Mouse (Mus musculus): ENCODE measurements at regions not wholly inside any gene's neighbourhood (a gene's known extent, or its start where the extent isn't known, plus 50 kb on each side); places are given as distances from the start of the nearest gene placed in this dataset.
A peak's percentile ranks its signal among the peaks of the same experiment; 100 is the strongest.

DNA sequence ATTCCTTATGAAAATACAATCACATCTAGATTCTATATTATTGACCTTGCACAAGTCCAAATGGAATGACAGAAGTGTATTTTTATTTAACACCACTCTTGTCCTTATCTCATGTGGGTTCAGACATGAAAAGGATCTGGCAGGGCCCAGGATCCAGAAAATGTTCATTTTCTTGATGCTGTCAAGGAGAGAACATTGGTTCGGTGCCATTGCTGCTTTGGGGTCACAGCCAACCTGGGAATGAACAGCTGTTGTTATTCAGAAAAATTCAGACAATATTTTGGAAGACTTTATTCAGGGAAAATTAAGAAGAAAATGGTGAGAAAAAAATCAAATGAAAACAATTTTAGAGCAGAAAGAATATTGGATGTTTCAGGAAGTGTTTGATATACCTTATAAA lies 590.0 kb downstream of the Iqcm start:
- no peaks in the 10 kb centered on the region for H3K4me1 ChIP-seq (ENCODE audit: control insufficient read depth, insufficient read depth, low read length)
- no peak overlapping the region for H3K4me3 ChIP-seq (ENCODE audit: insufficient read depth, low read length)
- TF ChIP-seq POLR2A (IDR thresholded peaks at IDR 0.05; ENCODE audit: extremely low read depth, insufficient read depth, low read length) (no peak), CTCF (IDR thresholded peaks at IDR 0.05; ENCODE audit: extremely low read depth, insufficient read depth, low read length) (no peak)
- H3K27ac ChIP-seq (ENCODE audit: insufficient read depth, low read length), result no peak overlapping the region

DNA sequence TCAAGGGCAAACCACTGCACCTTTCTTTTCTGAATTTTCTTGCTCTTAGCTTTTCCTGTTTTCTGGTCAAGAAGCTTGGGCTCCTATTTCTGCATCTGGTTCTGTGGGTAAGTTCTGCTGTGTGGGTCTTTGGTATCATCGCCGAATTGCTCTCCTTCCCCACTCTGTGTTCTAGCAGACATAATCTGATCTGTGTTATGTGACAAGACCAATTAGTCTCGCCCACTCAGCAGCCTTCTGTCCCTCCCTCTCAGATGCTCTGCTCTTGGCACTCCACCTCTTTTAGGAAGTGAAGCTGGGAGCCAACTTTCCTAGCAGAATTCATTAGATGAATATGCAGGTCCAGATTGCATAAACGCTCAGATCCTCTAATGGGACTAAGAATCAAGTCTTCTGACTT lies 603.5 kb downstream of the Iqcm start:
- Histone ChIP-seq H3K4me3 (ENCODE audit: insufficient read depth, low read length) (no peak overlapping the region), H3K4me1 (ENCODE audit: control insufficient read depth, insufficient read depth, low read length) (no peaks in the 10 kb centered on the region; the same call in 1 of the 2 replicates), H3K27ac (ENCODE audit: insufficient read depth, low read length) (no peak overlapping the region)
- TF ChIP-seq POLR2A (IDR thresholded peaks at IDR 0.05; ENCODE audit: extremely low read depth, insufficient read depth, low read length) (no peak), CTCF (IDR thresholded peaks at IDR 0.05; ENCODE audit: extremely low read depth, insufficient read depth, low read length) (no peak)

DNA sequence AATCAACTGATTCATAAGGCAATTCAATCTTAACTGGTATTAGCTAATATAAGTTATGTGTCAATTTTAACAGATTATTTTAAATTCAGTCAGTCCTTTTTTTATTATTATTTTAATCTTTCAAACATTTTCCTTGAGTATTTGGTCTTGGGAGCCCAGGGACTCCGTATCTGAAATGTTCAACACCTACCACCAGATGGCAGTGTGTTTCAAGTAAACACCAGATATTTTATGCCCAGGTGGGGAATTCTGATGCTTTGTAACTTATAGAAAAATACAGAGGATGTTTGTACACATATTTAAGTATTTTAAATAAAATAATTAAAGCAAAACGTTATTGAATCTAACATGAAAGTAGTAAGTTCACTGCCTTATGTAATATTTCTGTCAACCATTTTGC lies 619.2 kb downstream of the Iqcm start:
- TF ChIP-seq POLR2A (IDR thresholded peaks at IDR 0.05; ENCODE audit: extremely low read depth, insufficient read depth, low read length) (no peak), CTCF (IDR thresholded peaks at IDR 0.05; ENCODE audit: extremely low read depth, insufficient read depth, low read length) (peak; percentile 23; the same call in 1 of the 2 replicates)
- H3K27ac ChIP-seq (ENCODE audit: insufficient read depth, low read length), result no peak overlapping the region
- H3K4me3 ChIP-seq (ENCODE audit: insufficient read depth, low read length), result no peak overlapping the region

DNA sequence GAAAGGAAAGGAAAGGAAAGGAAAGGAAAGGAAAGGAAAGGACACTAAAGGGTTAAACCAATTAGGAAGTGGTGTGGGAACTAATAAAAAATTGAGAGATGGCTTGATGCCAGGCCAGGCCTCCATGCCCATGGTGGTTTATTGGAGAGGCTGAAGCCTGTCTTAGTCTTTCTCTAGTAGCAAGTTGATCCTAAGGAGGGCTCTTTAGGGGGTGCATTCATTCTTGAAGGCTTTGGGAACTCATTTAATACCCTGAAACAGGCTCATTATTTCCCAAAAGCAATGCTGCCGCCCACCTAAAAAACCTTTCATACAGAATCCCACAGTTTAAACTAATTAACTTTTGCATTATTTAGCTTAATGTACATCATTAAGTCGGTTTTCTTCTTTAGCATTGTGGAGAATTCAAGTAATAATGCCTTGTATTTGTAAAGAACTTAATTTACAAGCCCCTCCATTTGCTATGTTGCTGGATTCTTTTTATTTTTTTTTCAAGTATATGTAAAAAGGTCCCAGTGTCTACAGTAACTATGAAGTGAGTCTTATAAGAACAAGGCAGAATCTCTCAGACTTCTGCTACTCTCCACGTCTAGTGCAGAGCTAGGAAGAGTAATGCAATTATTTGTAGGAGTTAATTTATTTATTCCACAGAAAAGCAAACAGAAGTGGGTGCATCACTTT lies 624.3 kb downstream of the Iqcm start:
- no peak for TF ChIP-seq POLR2A (IDR thresholded peaks at IDR 0.05; ENCODE audit: extremely low read depth, insufficient read depth, low read length)
- TF ChIP-seq CTCF (IDR thresholded peaks at IDR 0.05; ENCODE audit: extremely low read depth, insufficient read depth, low read length), result no peak
- Histone ChIP-seq H3K4me1 (ENCODE audit: control insufficient read depth, insufficient read depth, low read length) (no peaks in the 10 kb centered on the region), H3K27ac (ENCODE audit: insufficient read depth, low read length) (no peak overlapping the region), H3K4me3 (ENCODE audit: insufficient read depth, low read length) (no peak overlapping the region)

More for the DNA sequence above, 619.2 kb downstream of the Iqcm start:
- H3K4me1 ChIP-seq (ENCODE audit: control insufficient read depth, insufficient read depth, low read length), result no peaks in the 10 kb centered on the region

DNA sequence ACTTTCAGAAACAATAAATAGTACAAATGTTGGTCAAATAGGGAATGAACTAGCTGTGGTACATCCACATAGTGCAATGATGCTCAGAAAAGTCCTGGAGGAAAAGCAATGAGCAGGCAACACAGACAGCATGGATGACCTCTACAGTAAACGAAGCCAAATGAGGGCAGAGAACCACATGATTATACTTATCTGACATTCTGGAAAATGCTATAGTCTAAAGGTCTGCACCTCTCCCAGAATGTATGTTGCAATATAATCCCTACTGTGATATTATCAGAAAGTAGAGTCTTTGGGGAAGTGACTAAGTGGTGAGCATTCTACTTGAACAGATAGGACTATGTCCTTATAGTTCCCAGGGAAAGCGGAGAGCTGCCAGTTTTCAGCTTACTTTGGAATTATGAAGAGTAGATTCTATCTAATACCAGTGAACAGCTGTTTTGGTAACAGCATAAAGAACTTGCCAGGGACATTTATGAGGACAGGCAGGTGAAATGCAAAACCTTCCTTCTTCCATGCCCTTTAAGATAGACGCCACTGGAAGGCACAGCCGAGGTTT lies 672.2 kb downstream of the Iqcm start:
- H3K4me1 ChIP-seq (ENCODE audit: control insufficient read depth, insufficient read depth, low read length), result no peaks in the 10 kb centered on the region
- TF ChIP-seq POLR2A (IDR thresholded peaks at IDR 0.05; ENCODE audit: extremely low read depth, insufficient read depth, low read length) (no peak), CTCF (IDR thresholded peaks at IDR 0.05; ENCODE audit: extremely low read depth, insufficient read depth, low read length) (no peak)
- no peak overlapping the region for H3K27ac ChIP-seq (ENCODE audit: insufficient read depth, low read length)
- no peak overlapping the region for H3K4me3 ChIP-seq (ENCODE audit: insufficient read depth, low read length)

DNA sequence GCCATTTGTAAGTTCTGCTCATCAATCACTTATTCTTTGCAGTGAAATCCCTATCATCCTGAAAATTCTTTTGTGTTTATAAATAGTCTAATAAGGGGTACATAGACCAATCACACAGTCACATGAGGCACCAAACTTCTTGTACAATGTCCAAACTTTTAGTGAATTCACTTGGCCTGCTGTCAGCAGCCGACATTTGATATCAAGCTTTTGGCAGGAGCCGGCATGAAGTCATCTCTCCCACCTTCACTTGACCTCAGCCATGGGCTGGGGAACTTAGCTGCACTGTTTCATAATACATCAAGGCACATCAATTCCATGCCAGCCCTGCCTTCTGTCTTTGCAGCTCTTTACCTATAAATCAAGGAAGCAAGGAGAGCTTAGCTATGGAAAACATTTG lies 679.0 kb downstream of the Iqcm start:
- Histone ChIP-seq H3K4me1 (ENCODE audit: control insufficient read depth, insufficient read depth, low read length) (no peaks in the 10 kb centered on the region), H3K27ac (ENCODE audit: insufficient read depth, low read length) (no peak overlapping the region), H3K4me3 (ENCODE audit: insufficient read depth, low read length) (no peak overlapping the region)
- TF ChIP-seq CTCF (IDR thresholded peaks at IDR 0.05; ENCODE audit: extremely low read depth, insufficient read depth, low read length), result no peak
- no peak for TF ChIP-seq POLR2A (IDR thresholded peaks at IDR 0.05; ENCODE audit: extremely low read depth, insufficient read depth, low read length)

DNA sequence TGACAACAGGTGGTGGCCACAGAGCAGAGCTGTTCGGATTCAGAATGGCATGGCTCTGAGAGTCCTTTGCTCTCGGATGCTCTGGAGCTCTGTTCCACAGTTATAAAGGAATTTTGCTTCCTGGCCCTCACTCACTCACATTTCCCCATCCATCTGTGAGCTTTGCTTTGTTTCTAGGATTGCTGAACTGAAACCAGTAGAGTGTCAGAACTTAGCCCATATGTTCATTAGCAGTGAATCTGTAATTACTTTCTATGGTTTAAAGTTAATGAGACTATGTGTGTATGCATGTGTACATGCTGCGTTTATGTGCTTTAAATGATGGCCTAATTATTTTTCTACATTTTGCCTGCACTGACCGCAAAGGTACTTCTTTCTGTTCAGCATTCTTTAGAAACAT lies 688.7 kb downstream of the Iqcm start:
- Histone ChIP-seq H3K4me3 (ENCODE audit: insufficient read depth, low read length) (no peak overlapping the region), H3K27ac (ENCODE audit: insufficient read depth, low read length) (no peak overlapping the region), H3K4me1 (ENCODE audit: control insufficient read depth, insufficient read depth, low read length) (no peaks in the 10 kb centered on the region)
- TF ChIP-seq POLR2A (IDR thresholded peaks at IDR 0.05; ENCODE audit: extremely low read depth, insufficient read depth, low read length) (no peak), CTCF (IDR thresholded peaks at IDR 0.05; ENCODE audit: extremely low read depth, insufficient read depth, low read length) (no peak)

DNA sequence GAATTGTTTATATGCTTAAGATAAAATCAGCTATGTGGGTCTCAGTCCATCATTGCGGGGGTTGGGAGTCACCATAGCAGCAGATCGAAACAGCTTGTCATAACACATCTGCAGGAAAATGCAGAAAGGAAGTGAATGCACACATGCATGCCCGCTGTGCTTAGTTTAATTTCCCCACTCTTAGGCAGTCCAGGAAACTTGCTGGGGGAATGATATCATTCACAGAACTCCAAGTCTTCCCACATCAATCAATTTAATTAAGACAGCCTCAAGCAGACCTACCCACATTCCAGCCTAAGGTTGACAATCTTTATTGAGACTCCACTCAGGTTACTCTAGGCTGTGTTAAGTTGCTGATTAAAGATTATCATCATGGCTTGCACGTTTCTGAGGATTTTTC lies 700.2 kb downstream of the Iqcm start:
- Histone ChIP-seq H3K4me3 (ENCODE audit: insufficient read depth, low read length) (no peak overlapping the region), H3K4me1 (ENCODE audit: control insufficient read depth, insufficient read depth, low read length) (no peaks in the 10 kb centered on the region), H3K27ac (ENCODE audit: insufficient read depth, low read length) (no peak overlapping the region)
- no peak for TF ChIP-seq CTCF (IDR thresholded peaks at IDR 0.05; ENCODE audit: extremely low read depth, insufficient read depth, low read length)
- no peak for TF ChIP-seq POLR2A (IDR thresholded peaks at IDR 0.05; ENCODE audit: extremely low read depth, insufficient read depth, low read length)

DNA sequence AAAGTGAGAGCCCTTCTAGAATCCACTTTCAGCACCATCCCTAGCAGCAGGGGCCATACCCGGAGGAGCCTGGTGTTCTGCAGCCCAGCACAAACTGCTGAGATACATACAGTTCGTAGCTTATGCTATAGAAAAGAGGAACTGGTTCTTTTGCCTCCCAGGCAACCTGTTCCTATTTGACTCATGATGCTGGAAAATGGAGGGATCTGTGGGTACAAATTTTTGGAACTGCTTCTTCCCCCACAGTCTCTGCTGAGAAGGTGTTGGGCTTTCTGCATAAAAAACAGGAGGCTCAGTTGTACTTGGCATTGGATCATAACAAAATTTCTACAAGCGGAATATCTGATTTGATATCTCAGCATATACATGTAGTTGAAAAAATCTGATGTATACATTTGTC lies 716.7 kb upstream of the Nr3c2 start:
- H3K4me1 ChIP-seq (ENCODE audit: control insufficient read depth, insufficient read depth, low read length), result no peaks in the 10 kb centered on the region

DNA sequence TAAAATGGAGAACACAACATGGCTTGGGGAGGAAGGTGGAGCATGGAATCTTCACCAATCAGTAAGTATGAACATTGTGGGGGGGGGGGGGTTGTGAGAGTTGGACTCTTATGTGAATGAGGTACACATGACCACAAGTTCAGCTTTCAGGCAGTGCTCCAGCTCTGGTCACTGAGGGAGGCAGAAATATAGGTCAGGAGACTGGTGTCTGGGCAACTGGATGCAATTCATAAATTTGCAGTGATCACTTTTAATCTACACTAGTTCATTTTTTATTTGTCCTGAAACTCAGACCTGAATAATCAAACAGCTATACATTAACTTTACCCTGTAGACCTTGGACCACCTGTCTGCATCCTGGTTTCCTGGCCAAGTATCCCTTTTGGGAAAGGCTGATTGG lies 715.4 kb upstream of the Nr3c2 start:
- TF ChIP-seq CTCF (IDR thresholded peaks at IDR 0.05; ENCODE audit: extremely low read depth, insufficient read depth, low read length) (no peak), POLR2A (IDR thresholded peaks at IDR 0.05; ENCODE audit: extremely low read depth, insufficient read depth, low read length) (no peak)
- no peak overlapping the region for H3K27ac ChIP-seq (ENCODE audit: insufficient read depth, low read length)

More for the DNA sequence above, 716.7 kb upstream of the Nr3c2 start:
- Histone ChIP-seq H3K4me3 (ENCODE audit: insufficient read depth, low read length) (no peak overlapping the region), H3K27ac (ENCODE audit: insufficient read depth, low read length) (no peak overlapping the region)
- no peak for TF ChIP-seq CTCF (IDR thresholded peaks at IDR 0.05; ENCODE audit: extremely low read depth, insufficient read depth, low read length)
- no peak for TF ChIP-seq POLR2A (IDR thresholded peaks at IDR 0.05; ENCODE audit: extremely low read depth, insufficient read depth, low read length)

More for the DNA sequence above, 715.4 kb upstream of the Nr3c2 start:
- no peaks in the 10 kb centered on the region for H3K4me1 ChIP-seq (ENCODE audit: control insufficient read depth, insufficient read depth, low read length)
- H3K4me3 ChIP-seq (ENCODE audit: insufficient read depth, low read length), result no peak overlapping the region
